Mouse (Mus musculus) liver, embryonic 11.5 days (tissue): ENCODE data around the gene Zbtb41. TPM values are rescaled to one million over a fixed set of nuclear protein-coding genes. Genes with fewer than 3 reads are reported as not detected.
A peak's percentile ranks its signal among the peaks of the same experiment; 100 is the strongest.
"Not testable (repeated sequence)": the region's sequence is repeated elsewhere in the genome, so short reads cannot be mapped to it uniquely, and the experiment has no call there.

Source experiments
- ATAC-seq: fragments of 200-750 bp; cut with Nextera tagmentation; replicated peaks from 2 replicates; pipeline ENCODE4 v1.8.0; 2017; ENCODE audit warnings: moderate number of reproducible peaks, mild to moderate bottlenecking, moderate TSS enrichment, moderate library complexity; ENCODE audit not compliant: low FRiP score
- DNase-seq: peaks from one replicate; pipeline ENCODE4 v3.0.0-alpha.2; 2017; ENCODE audit warnings: low spot score
- H3K27ac ChIP-seq: fragments of 300-500 bp; sonication (generic); 2 replicates; pipeline ENCODE4 v1.5.1; 2014; ENCODE audit warnings: mild to moderate bottlenecking, low read depth, low read length, control low read depth
- H3K27me3 ChIP-seq: fragments of 300-500 bp; sonication (generic); replicated peaks from 2 replicates; pipeline ENCODE4 v1.6.1; 2014; ENCODE audit warnings: low read length, mixed read lengths; ENCODE audit not compliant: control insufficient read depth, insufficient read depth
- H3K36me3 ChIP-seq: fragments of 300-500 bp; sonication (generic); 2 replicates; pipeline ENCODE4 v1.6.1; 2014; ENCODE audit warnings: mild to moderate bottlenecking, low read length, moderate library complexity, mixed read lengths; ENCODE audit not compliant: control insufficient read depth, insufficient read depth
- H3K4me1 ChIP-seq: fragments of 300-500 bp; sonication (generic); replicated peaks from 2 replicates; pipeline ENCODE4 v1.6.1; 2014; ENCODE audit warnings: low read length, mixed read lengths; ENCODE audit not compliant: control insufficient read depth, insufficient read depth
- H3K4me2 ChIP-seq: fragments of 300-500 bp; sonication (generic); 2 replicates; pipeline ENCODE4 v1.6.1; 2014; ENCODE audit warnings: mild to moderate bottlenecking, control low read depth, moderate library complexity
- H3K4me3 ChIP-seq: fragments of 300-500 bp; sonication (generic); 2 replicates; pipeline ENCODE4 v1.5.1; 2014; ENCODE audit warnings: low read depth, low read length, control low read depth
- H3K9ac ChIP-seq: fragments of 300-500 bp; sonication (generic); 2 replicates; pipeline ENCODE4 v1.6.1; 2014; ENCODE audit warnings: low read depth, low read length, control low read depth
- H3K9me3 ChIP-seq: fragments of 300-500 bp; sonication (generic); 2 replicates; pipeline ENCODE4 v1.6.1; 2016; ENCODE audit warnings: low read length, inconsistent platforms, mixed read lengths; ENCODE audit not compliant: control insufficient read depth
- WGBS: fragments of 180-500 bp; shearing (Covaris S2); extraction: QIAGEN DNeasy Blood & Tissue Kit; methylation state at CpG from one replicate; pipeline ENCODE4 v1.1.7; 2014; 5-methylcytosine and 5-hydroxymethylcytosine counted together
- polyA plus RNA-seq: library from polyadenylated mRNA; unstranded; fragments of >200 nt; fragmentation: Nextera tagmentation; extraction: Ambion mirVana; gene quantifications from 2 replicates; pipeline ENCODE4 v1.2.1, GENCODE M21; 2014

The Zbtb41 gene
- polyA plus RNA-seq, 1 experiment from 2014 or later = 8.2 TPM

DNA sequence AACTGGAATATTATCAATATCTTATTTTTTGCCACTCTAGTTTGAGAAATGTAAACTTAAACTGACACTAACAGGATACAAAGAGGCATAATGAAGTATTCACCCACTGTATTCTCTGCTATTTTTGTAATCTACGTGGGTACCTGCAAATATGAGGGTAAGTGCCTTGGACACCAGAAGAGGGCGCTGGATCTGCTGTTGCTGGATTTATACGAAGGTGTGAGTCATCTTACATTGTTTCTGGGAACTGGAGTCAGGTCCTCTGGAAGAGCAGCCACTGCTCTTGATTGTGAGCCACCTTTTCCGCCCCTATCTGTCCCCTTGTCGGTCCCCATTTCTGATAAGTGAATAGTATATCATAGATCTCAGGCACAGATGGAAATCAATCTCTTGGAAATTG is 14.4 kb upstream of the Zbtb41 start:
- Histone ChIP-seq H3K27ac (no peak overlapping the region), H3K4me1 (no peaks in the 10 kb centered on the region), H3K9me3 (no peaks in the 10 kb centered on the region), H3K4me2 (no peak overlapping the region), H3K4me3 (no peak overlapping the region), H3K36me3 (no peaks in the 10 kb centered on the region), H3K9ac (no peak overlapping the region), H3K27me3 (no peaks in the 10 kb centered on the region)
- WGBS = 58% methylated on average over 5 of the region's 5 CpGs
- ATAC-seq (no peak), DNase-seq (no peak)

DNA sequence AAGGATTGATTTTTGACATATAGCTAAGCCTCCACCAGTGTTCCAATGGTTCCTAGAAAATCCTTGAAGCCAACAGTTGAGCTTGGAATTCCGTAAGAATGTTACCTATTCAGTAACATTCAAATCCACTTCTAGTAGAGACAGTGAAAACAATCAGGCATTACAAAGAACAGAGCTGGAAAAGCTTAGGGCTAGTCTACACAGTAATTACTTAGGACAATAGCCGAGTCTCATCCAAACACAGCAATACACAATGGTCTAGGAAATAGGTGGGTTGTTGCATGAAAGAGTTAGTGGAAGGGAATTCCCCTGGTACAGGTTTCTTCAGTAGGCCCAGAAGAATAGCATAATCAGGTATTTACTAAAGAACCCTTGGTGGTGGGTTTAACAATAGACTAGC is 9.7 kb upstream of the Zbtb41 start:
- not testable (repeated sequence) for H3K27me3 ChIP-seq, H3K9ac ChIP-seq, H3K4me2 ChIP-seq, ATAC-seq, H3K4me1 ChIP-seq, DNase-seq, H3K27ac ChIP-seq, H3K36me3 ChIP-seq, H3K9me3 ChIP-seq, H3K4me3 ChIP-seq
- 86% methylated on average over 2 of the region's 2 CpGs for WGBS

- no peak overlapping the region for H3K9ac ChIP-seq
- H3K9me3 ChIP-seq = no peaks in the 10 kb centered on the region
- ATAC-seq (no peak), DNase-seq (no peak)
- H3K4me3 ChIP-seq = no peak overlapping the region
- no peaks in the 10 kb centered on the region for H3K27me3 ChIP-seq
- no peak overlapping the region for H3K4me2 ChIP-seq
- WGBS = 69% methylated on average over 3 of the region's 3 CpGs
- H3K4me1 ChIP-seq = no peaks in the 10 kb centered on the region
- no peaks in the 10 kb centered on the region for H3K36me3 ChIP-seq
- no peak overlapping the region for H3K27ac ChIP-seq
Observed at GRCm38 (mm10) chr1:139413465-139413864, 8.6 kb upstream of the Zbtb41 start.

DNA sequence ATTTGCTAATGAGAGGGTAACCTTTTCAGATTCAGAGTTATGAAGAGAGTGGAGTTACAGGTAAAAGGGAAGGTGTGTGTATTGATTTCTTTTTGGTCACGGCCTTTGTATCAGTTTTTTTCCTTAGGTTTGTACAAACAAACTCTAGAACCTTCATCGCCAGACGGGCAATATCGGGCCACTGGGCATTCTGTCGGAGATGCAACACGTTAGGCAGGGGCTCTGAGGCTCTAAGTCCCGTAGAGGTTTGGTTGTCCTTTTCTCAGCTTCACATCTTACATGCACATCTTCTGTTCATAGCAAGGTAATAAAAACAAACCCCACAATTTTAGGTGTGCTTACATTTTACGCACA is 590 bp upstream of the Zbtb41 start:
- H3K4me3 ChIP-seq = peak overlapping the region; percentile 70
- no peaks in the 10 kb centered on the region; the same call in 1 of the 2 replicates for H3K36me3 ChIP-seq
- peak overlapping the region; percentile 81 for H3K9ac ChIP-seq
- ATAC-seq (peak; percentile 31), DNase-seq (peak; percentile 35)
- H3K9me3 ChIP-seq = no peaks in the 10 kb centered on the region
- H3K4me2 ChIP-seq = peak overlapping the region; percentile 80
- WGBS = 3% methylated on average over 8 of the region's 8 CpGs
- no peak overlapping the region for H3K27ac ChIP-seq
- no peaks in the 10 kb centered on the region for H3K27me3 ChIP-seq
- peaks cover 28% of the 10 kb centered on the region for H3K4me1 ChIP-seq

DNA sequence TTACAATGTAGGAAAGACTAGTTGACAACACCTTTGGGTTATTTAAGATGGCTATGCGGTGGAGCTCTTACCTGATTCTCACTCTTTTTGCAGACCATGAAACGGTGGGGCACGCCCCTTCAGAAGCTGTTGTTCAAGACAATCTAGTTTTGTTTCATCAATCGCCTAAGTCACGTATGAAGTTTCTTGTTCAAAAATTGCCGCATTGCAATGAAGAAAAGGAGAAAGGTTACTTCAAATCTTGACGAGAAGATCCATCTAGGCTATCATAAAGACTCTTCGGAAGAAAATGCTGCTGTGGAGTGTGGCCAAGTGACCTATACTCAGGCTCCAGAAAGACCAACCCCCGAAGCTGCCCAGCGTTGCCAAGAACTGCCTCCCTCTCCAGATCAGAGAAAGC is 853 bp downstream of the Zbtb41 start:
- H3K4me1 ChIP-seq = peaks cover 28% of the 10 kb centered on the region
- H3K4me2 ChIP-seq = peak overlapping the region; percentile 80
- no peaks in the 10 kb centered on the region for H3K9me3 ChIP-seq
- no peaks in the 10 kb centered on the region for H3K27me3 ChIP-seq
- no peaks in the 10 kb centered on the region; the same call in 1 of the 2 replicates for H3K36me3 ChIP-seq
- H3K4me3 ChIP-seq = peak overlapping the region; percentile 70
- 34% methylated on average over 10 of the region's 10 CpGs for WGBS
- peak overlapping the region; percentile 67 for H3K27ac ChIP-seq
- peak overlapping the region; percentile 81 for H3K9ac ChIP-seq
- no peak for DNase-seq
- no peak for ATAC-seq

DNA sequence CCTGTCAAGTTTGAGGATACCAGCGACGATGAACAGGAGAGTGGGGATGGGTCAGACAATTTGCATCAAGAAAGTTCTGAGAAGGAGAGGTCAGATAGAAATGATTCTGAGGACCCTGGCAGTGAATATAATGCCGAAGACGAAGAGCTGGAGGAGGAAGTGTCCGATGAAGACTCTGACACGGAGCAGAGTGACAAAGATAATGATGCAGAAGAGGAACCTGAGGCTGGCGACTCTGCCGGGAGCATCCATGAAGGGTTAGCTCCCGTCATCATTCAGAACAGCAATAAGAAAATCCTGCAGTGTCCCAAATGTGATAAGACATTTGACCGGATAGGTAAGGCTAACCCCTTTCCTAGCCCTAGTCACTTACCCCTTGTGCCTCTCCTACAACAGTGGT is 1.8 kb downstream of the Zbtb41 start:
- Histone ChIP-seq H3K27me3 (no peaks in the 10 kb centered on the region), H3K4me3 (peak overlapping the region; percentile 70), H3K4me2 (peak overlapping the region; percentile 80), H3K9ac (no peak overlapping the region), H3K27ac (no peak overlapping the region), H3K9me3 (no peaks in the 10 kb centered on the region), H3K36me3 (peaks cover under 1% of the 10 kb centered on the region), H3K4me1 (peaks cover 28% of the 10 kb centered on the region)
- 23% methylated on average over 10 of the region's 10 CpGs for WGBS
- ATAC-seq = no peak
- no peak for DNase-seq

DNA sequence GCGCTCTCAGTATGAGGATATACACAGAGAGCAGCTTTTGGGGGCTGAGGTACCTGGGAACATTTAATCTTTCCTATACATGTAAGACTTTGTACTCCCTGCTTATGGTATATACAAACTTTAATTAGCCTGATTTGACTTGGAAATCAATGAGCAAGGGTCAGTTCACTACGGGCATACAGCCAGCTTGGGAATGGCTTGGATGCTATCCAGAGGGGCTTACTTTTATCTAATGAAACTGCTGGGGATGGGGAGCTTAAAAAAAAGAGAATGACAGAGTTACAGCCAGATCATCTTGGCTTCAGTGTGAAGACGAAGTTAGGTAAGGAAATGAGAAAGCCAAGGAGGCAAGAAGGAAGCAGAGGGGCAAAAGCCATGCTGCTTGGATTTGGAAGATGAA is 2.9 kb downstream of the Zbtb41 start:
- Histone ChIP-seq H3K4me1 (peaks cover 28% of the 10 kb centered on the region), H3K4me2 (peak overlapping the region; percentile 54), H3K36me3 (peaks cover 4% of the 10 kb centered on the region), H3K9ac (peak overlapping the region; percentile 20; the same call in 1 of the 2 replicates), H3K27me3 (no peaks in the 10 kb centered on the region), H3K27ac (no peak overlapping the region), H3K4me3 (peak overlapping the region; percentile 14), H3K9me3 (no peaks in the 10 kb centered on the region)
- no peak for ATAC-seq
- 62% methylated on average over 3 of the region's 3 CpGs for WGBS
- DNase-seq = no peak

DNA sequence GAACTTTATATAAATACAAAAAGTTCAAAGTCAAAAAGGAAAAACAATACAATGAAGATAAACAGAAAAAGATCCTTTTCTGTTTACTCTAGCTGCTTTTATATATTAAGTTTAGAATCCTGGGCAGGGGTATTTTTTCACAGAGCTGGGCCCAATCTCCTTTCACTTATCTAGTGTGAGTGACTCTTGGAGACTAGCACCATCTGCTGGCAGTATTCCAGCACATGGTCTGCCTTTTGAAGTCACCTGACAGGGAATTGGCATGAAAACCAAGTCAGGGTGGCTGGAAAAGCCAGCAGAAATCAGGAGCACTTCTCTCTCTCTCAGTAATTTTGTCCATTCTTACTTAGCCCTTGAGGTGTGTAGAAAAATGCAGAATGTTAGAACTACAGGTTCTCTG is 16.3 kb downstream of the Zbtb41 start:
- peaks cover 12% of the 10 kb centered on the region; the same call in 1 of the 2 replicates for H3K36me3 ChIP-seq
- no peak overlapping the region for H3K27ac ChIP-seq
- no peak overlapping the region for H3K4me3 ChIP-seq
- ATAC-seq = peak; percentile 61
- no peaks in the 10 kb centered on the region for H3K4me1 ChIP-seq
- DNase-seq = no peak
- H3K4me2 ChIP-seq = no peak overlapping the region
- no peaks in the 10 kb centered on the region for H3K9me3 ChIP-seq
- H3K9ac ChIP-seq = no peak overlapping the region
- no peaks in the 10 kb centered on the region for H3K27me3 ChIP-seq

DNA sequence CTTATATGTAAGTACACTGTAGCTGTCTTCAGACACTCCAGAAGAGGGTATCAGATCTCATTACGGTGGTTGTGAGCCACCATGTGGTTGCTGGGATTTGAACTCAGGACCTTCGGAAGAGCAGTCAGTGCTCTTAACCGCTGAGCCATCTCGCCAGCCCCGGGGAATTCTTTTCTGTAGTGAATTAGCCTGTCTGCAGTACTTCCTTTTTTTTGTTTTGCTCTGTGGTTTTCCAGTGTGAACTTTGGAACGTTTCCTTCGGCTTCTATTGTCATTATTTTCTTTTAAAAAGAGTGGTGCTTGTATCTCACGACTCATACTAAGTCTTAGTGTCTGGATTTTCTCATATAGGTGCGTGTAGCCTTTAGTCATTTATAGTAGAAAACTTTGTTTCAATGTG is 21.0 kb downstream of the Zbtb41 start:
- not testable (repeated sequence) for DNase-seq, H3K4me3 ChIP-seq, H3K27ac ChIP-seq, H3K27me3 ChIP-seq, H3K9me3 ChIP-seq, ATAC-seq, H3K9ac ChIP-seq, H3K4me1 ChIP-seq, H3K4me2 ChIP-seq, H3K36me3 ChIP-seq
- WGBS = 77% methylated on average over 9 of the region's 9 CpGs
